Mouse (Mus musculus) brain, embryonic 14.5 days (tissue): Measurements from ENCODE around the gene Gnaz.

Experiments used
- CTCF ChIP-seq: fragments of 200-500 bp; IDR thresholded peaks from 2 replicates; pipeline ENCODE4 v1.5.1; 2012; ENCODE audit warnings: inconsistent platforms, mild to moderate bottlenecking, moderate library complexity, borderline replicate concordance; ENCODE audit not compliant: insufficient read depth, insufficient read length; ENCODE audit errors: extremely low read depth
- POLR2A ChIP-seq: fragments of 200-500 bp; IDR thresholded peaks from 2 replicates; pipeline ENCODE4 v1.6.1; 2012; ENCODE audit warnings: mild to moderate bottlenecking, inconsistent platforms, borderline replicate concordance; ENCODE audit not compliant: poor library complexity, insufficient read depth, insufficient read length, severe bottlenecking; ENCODE audit errors: extremely low read depth

DNA sequence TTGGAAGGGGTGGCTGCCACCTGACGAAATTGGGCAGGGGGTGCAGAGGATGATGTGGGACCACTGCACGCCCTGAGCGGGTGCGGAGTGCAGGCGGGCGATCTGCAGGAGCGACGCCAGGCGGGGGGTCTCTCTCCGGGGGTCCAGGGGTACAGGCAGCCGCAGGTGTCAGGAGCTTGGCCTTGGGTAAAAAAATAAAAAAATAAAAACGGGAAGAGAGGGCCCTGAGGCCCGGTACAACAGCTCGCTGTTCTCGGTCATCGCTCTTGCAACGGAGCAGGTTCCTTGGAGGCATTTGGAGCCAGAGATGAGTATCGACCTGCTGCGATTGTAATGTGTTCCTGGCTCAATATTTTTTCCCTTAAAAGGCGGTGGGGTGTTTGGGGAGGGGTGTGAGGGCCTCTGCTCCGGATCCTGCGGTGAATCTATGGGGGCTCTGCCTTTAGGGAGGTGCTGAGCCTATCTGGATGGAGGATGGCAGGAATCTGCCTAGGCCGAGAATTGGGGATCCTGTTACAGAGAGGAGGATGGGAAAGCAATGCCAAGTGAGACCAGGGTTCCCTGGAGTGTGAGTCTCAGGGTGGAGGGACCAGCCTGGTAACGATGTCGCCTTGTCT, 782 bp downstream of the Gnaz start:
- no peak for TF ChIP-seq CTCF
- no peak for TF ChIP-seq POLR2A
